Mouse (Mus musculus) hindbrain, embryonic 14.5 days (tissue): Measurements from ENCODE around the gene G430095P16Rik. TPM values are rescaled to one million over a fixed set of nuclear protein-coding genes. Genes with fewer than 3 reads are reported as not detected.
A peak's percentile ranks its signal among the peaks of the same experiment; 100 is the strongest.

ENCODE experiments used
- ATAC-seq: fragments of 200-750 bp; cut with Nextera tagmentation; 2 replicates; pipeline ENCODE4 v1.8.0; 2017; ENCODE audit warnings: moderate number of reproducible peaks, mild to moderate bottlenecking, moderate TSS enrichment, moderate library complexity; ENCODE audit not compliant: low FRiP score
- DNase-seq: peaks from one replicate; pipeline ENCODE4 v3.0.0-alpha.2; 2015; ENCODE audit warnings: low spot score
- H3K27ac ChIP-seq: fragments of 300-500 bp; sonication (generic); 2 replicates; pipeline ENCODE4 v1.5.1; 2014; ENCODE audit warnings: mild to moderate bottlenecking, moderate library complexity
- H3K27me3 ChIP-seq: fragments of 300-500 bp; sonication (generic); 2 replicates; pipeline ENCODE4 v1.6.1; 2014; ENCODE audit warnings: mild to moderate bottlenecking, low read length, mixed read lengths; ENCODE audit not compliant: control insufficient read depth, insufficient read depth
- H3K36me3 ChIP-seq: fragments of 300-500 bp; sonication (generic); replicated peaks from 2 replicates; pipeline ENCODE4 v1.6.1; 2014; ENCODE audit not compliant: control insufficient read depth, insufficient read depth
- H3K4me1 ChIP-seq: fragments of 300-500 bp; sonication (generic); replicated peaks from 2 replicates; pipeline ENCODE4 v1.6.1; 2014; ENCODE audit warnings: antibody characterized with exemption, low read length, mixed read lengths; ENCODE audit not compliant: control insufficient read depth, insufficient read depth
- H3K4me2 ChIP-seq: fragments of 300-500 bp; sonication (generic); replicated peaks from 2 replicates; pipeline ENCODE4 v1.6.1; 2014; ENCODE audit warnings: mild to moderate bottlenecking, moderate library complexity
- H3K4me3 ChIP-seq: fragments of 300-500 bp; sonication (generic); replicated peaks from 2 replicates; pipeline ENCODE4 v1.5.1; 2014; ENCODE audit warnings: mild to moderate bottlenecking, low read length
- H3K9ac ChIP-seq: fragments of 300-500 bp; sonication (generic); 2 replicates; pipeline ENCODE4 v1.6.1; 2014
- H3K9me3 ChIP-seq: fragments of 300-500 bp; sonication (generic); 2 replicates; pipeline ENCODE4 v1.6.1; 2016; ENCODE audit warnings: low read length; ENCODE audit not compliant: control insufficient read depth
- WGBS: fragments of 180-500 bp; shearing (Covaris S2); extraction: QIAGEN DNeasy Blood & Tissue Kit; methylation state at CpG from one replicate; pipeline ENCODE4 v1.1.7; 2014; 5-methylcytosine and 5-hydroxymethylcytosine counted together
- polyA plus RNA-seq: library from polyadenylated mRNA; unstranded; fragments of >200 nt; fragmentation: Nextera tagmentation; extraction: Ambion mirVana; gene quantifications from 2 replicates; pipeline ENCODE4 v1.2.1, GENCODE M21; 2014

The G430095P16Rik gene
- polyA plus RNA-seq, 1 experiment from 2014 or later, result 0.71 TPM

GRCm38 (mm10) chr8:84742171-84743053, 19.6 kb downstream of the G430095P16Rik start:
- Histone ChIP-seq H3K9me3 (no peaks in the 10 kb centered on the region), H3K9ac (no peak overlapping the region; the same call in 1 of the 2 replicates)

GRCm38 (mm10) chr8:84743054-84743415, 20.2 kb downstream of the G430095P16Rik start:
- peak overlapping the region; percentile 30 for H3K4me2 ChIP-seq
- H3K9me3 ChIP-seq, result no peaks in the 10 kb centered on the region
- H3K36me3 ChIP-seq, result no peaks in the 10 kb centered on the region
- 8% methylated on average over 10 of the region's 10 CpGs for WGBS
- peaks cover 65% of the 10 kb centered on the region for H3K4me1 ChIP-seq
- DNase-seq (no peak), ATAC-seq (no peak)
- H3K4me3 ChIP-seq, result no peak overlapping the region
- peaks cover 91% of the 10 kb centered on the region for H3K27me3 ChIP-seq
- peak overlapping the region; percentile 81 for H3K27ac ChIP-seq
- no peak overlapping the region for H3K9ac ChIP-seq

More at GRCm38 (mm10) chr8:84742171-84743053, 19.6 kb downstream of the G430095P16Rik start:
- peak overlapping the region; percentile 81 for H3K27ac ChIP-seq
- peak; percentile 41; the same call in 1 of the 2 replicates for ATAC-seq
- no peaks in the 10 kb centered on the region for H3K36me3 ChIP-seq
- peaks cover 70% of the 10 kb centered on the region for H3K4me1 ChIP-seq
- DNase-seq, result no peak
- peaks cover 92% of the 10 kb centered on the region for H3K27me3 ChIP-seq
- no peak overlapping the region for H3K4me3 ChIP-seq
- peak overlapping the region; percentile 30 for H3K4me2 ChIP-seq
- WGBS, result 7% methylated on average over 32 of the region's 32 CpGs

- Histone ChIP-seq H3K36me3 (no peaks in the 10 kb centered on the region), H3K4me3 (no peak overlapping the region), H3K9me3 (no peaks in the 10 kb centered on the region), H3K4me1 (peaks cover 58% of the 10 kb centered on the region), H3K9ac (peak overlapping the region; percentile 24; the same call in 1 of the 2 replicates), H3K27me3 (peaks cover 90% of the 10 kb centered on the region), H3K4me2 (peak overlapping the region; percentile 10; the same call in 1 of the 2 replicates), H3K27ac (peak overlapping the region; percentile 81)
- peak; percentile 69 for ATAC-seq
- peak; percentile 79 for DNase-seq
- WGBS, result 7% methylated on average over 17 of the region's 17 CpGs
Observed at GRCm38 (mm10) chr8:84743517-84744420, 21.0 kb downstream of the G430095P16Rik start.

GRCm38 (mm10) chr8:84745032-84745925, 22.5 kb downstream of the G430095P16Rik start:
- WGBS, result 3% methylated on average over 16 of the region's 17 CpGs
- H3K4me1 ChIP-seq, result peaks cover 55% of the 10 kb centered on the region
- H3K27ac ChIP-seq, result peak overlapping the region; percentile 81; the same call in 1 of the 2 replicates
- H3K9ac ChIP-seq, result 0 out of 2 replicates have a peak overlapping the region, but pooled peaks have one; percentile 28
- no peak overlapping the region for H3K4me3 ChIP-seq
- no peaks in the 10 kb centered on the region for H3K36me3 ChIP-seq
- no peak for ATAC-seq
- peaks cover 91% of the 10 kb centered on the region for H3K27me3 ChIP-seq
- H3K9me3 ChIP-seq, result no peaks in the 10 kb centered on the region
- DNase-seq, result no peak
- H3K4me2 ChIP-seq, result no peak overlapping the region

GRCm38 (mm10) chr8:84749519-84749918, 26.7 kb downstream of the G430095P16Rik start:
- Histone ChIP-seq H3K36me3 (no peaks in the 10 kb centered on the region), H3K4me2 (no peak overlapping the region), H3K9ac (0 out of 2 replicates have a peak overlapping the region, but pooled peaks have one; percentile 12), H3K27me3 (peaks cover 93% of the 10 kb centered on the region), H3K9me3 (no peaks in the 10 kb centered on the region), H3K27ac (peak overlapping the region; percentile 75), H3K4me3 (no peak overlapping the region), H3K4me1 (peaks cover 30% of the 10 kb centered on the region)
- 61% methylated on average over 16 of the region's 16 CpGs for WGBS
- DNase-seq, result no peak
- ATAC-seq, result no peak

DNA sequence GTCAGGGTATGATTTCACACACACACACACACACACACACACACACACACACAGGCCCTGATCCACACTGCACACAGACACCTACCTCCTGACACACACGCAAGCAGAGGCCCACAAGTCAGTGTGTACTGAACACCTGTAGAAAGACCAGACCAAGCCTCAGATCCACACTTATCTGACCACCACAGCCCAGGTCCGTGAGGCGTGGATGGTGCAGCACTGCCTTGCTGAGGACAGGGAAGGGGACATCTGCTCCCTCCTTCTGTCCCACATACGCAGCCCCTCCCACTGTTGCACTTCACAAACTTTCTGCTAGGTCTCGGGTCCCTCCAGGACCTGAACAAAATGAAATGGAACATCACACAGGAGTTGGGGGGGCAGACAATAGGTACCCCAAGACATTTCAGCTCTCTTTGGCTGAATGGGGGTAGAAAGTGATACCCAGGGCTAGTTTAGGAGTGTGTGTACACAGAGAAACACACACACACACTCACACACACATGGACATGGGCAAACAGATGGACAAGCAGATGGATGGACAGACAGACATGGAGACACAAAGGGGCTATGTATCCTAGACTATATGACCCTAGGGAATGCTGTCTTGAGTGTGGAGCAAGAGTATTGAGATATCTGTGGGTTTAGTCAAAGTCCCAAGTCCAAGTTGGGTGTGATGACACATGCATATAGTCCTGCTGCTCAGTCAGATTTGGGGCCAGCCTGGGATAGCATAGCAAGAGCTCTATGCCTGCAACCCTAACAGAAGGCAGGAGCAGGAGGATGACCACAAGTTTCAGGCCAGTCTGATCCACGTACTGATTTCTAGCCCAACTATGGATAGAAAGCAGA, 30.2 kb downstream of the G430095P16Rik start:
- DNase-seq, result no peak
- no peak overlapping the region for H3K27ac ChIP-seq
- H3K27me3 ChIP-seq, result peaks cover 88% of the 10 kb centered on the region
- H3K9ac ChIP-seq, result no peak overlapping the region
- WGBS, result 82% methylated on average over 6 of the region's 6 CpGs
- H3K4me1 ChIP-seq, result peaks cover 14% of the 10 kb centered on the region; the same call in 1 of the 2 replicates
- H3K36me3 ChIP-seq, result no peaks in the 10 kb centered on the region
- H3K4me2 ChIP-seq, result no peak overlapping the region
- H3K9me3 ChIP-seq, result no peaks in the 10 kb centered on the region
- no peak for ATAC-seq
- no peak overlapping the region for H3K4me3 ChIP-seq

DNA sequence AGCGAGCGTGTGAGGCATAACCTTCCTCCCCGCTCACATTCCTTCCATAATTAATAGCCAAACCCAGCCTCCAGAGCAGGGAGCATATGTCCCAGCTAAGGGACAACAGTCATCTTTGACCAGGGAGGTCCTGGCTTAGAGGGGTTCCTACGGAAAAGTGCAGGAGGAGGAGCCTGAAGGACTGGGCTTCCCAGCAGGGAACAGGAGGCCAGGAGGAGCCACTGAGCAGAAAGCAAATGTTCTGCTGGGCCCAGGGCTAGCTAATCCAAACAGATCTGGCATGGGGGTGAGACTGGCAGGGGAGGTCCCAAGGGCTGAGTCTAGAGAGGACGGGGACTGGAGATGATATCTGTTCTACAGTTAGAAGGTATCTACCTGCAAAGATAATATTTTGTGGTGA, 34.7 kb downstream of the G430095P16Rik start:
- Histone ChIP-seq H3K4me3 (no peak overlapping the region), H3K4me2 (no peak overlapping the region), H3K9ac (no peak overlapping the region), H3K4me1 (peaks cover 11% of the 10 kb centered on the region; the same call in 1 of the 2 replicates), H3K36me3 (no peaks in the 10 kb centered on the region), H3K27ac (no peak overlapping the region), H3K27me3 (peaks cover 60% of the 10 kb centered on the region), H3K9me3 (no peaks in the 10 kb centered on the region)
- DNase-seq, result no peak
- no peak for ATAC-seq
- 38% methylated on average over 5 of the region's 5 CpGs for WGBS

GRCm38 (mm10) chr8:84758308-84758707, 35.5 kb downstream of the G430095P16Rik start:
- Histone ChIP-seq H3K4me2 (no peak overlapping the region), H3K9me3 (no peaks in the 10 kb centered on the region), H3K4me1 (peaks cover 6% of the 10 kb centered on the region; the same call in 1 of the 2 replicates), H3K4me3 (no peak overlapping the region), H3K9ac (no peak overlapping the region), H3K27me3 (peaks cover 59% of the 10 kb centered on the region), H3K36me3 (no peaks in the 10 kb centered on the region), H3K27ac (no peak overlapping the region)
- 93% methylated on average over 3 of the region's 3 CpGs for WGBS
- DNase-seq (no peak), ATAC-seq (no peak)
